Mouse (Mus musculus) embryonic facial prominence, embryonic 12.5 days (tissue): ENCODE measurements at regions not wholly inside any gene's neighbourhood (a gene's known extent, or its start where the extent isn't known, plus 50 kb on each side); places are given as distances from the start of the nearest gene placed in this dataset.

Experiments used
- ATAC-seq: fragments of 200-750 bp; cut with Nextera tagmentation; 2 replicates; pipeline ENCODE4 v1.8.0; 2017; ENCODE audit not compliant: insufficient number of reproducible peaks, insufficient read depth, low FRiP score, low TSS enrichment
- H3K27ac ChIP-seq: fragments of 300-500 bp; sonication (generic); 2 replicates; pipeline ENCODE4 v1.5.1; 2016; ENCODE audit warnings: mild to moderate bottlenecking
- H3K27me3 ChIP-seq: fragments of 300-500 bp; sonication (generic); 2 replicates; pipeline ENCODE4 v1.6.1; 2016; ENCODE audit warnings: mild to moderate bottlenecking, moderate library complexity
- H3K36me3 ChIP-seq: fragments of 300-500 bp; sonication (generic); 2 replicates; pipeline ENCODE4 v1.6.1; 2016; ENCODE audit warnings: mild to moderate bottlenecking
- H3K4me1 ChIP-seq: fragments of 300-500 bp; sonication (generic); 2 replicates; pipeline ENCODE4 v1.6.1; 2016
- H3K4me2 ChIP-seq: fragments of 300-500 bp; sonication (generic); replicated peaks from 2 replicates; pipeline ENCODE4 v1.6.1; 2016; ENCODE audit warnings: mild to moderate bottlenecking, moderate library complexity
- H3K4me3 ChIP-seq: fragments of 300-500 bp; sonication (generic); 2 replicates; pipeline ENCODE4 v1.5.1; 2016; ENCODE audit warnings: mild to moderate bottlenecking
- H3K9ac ChIP-seq: fragments of 300-500 bp; sonication (generic); 2 replicates; pipeline ENCODE4 v1.6.1; 2016; ENCODE audit warnings: mild to moderate bottlenecking, moderate library complexity
- H3K9me3 ChIP-seq: fragments of 300-500 bp; sonication (generic); 2 replicates; pipeline ENCODE4 v1.6.1; 2016; ENCODE audit warnings: mild to moderate bottlenecking, moderate library complexity
- WGBS: fragments of 180-500 bp; shearing (Covaris S2); methylation state at CpG from one replicate; pipeline ENCODE4 v1.1.7; 2016; 5-methylcytosine and 5-hydroxymethylcytosine counted together

DNA sequence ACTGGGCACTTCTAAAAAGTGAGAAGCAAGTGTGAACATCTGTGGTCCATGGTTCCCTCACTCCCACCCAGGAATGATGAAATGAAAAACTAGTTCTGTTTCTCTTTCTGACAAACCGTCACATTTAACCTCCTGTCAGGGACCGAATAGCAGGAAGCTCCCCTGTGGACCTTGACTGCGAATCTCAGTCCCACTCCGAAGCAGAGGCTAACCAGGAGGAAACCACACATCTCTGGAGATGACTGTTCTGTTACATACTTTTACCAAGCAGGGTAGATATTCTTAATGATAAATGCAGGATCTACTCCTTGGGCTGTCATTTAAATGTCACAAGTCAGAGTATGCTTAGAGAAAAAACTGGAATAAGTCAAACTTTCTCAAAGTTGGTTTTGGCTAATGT is 181.2 kb downstream of the Ackr3 start:
- Histone ChIP-seq H3K27me3 (no peaks in the 10 kb centered on the region), H3K4me2 (no peak overlapping the region), H3K27ac (no peak overlapping the region), H3K4me3 (no peak overlapping the region), H3K4me1 (no peaks in the 10 kb centered on the region; the same call in 1 of the 2 replicates), H3K36me3 (no peaks in the 10 kb centered on the region), H3K9me3 (no peaks in the 10 kb centered on the region), H3K9ac (no peak overlapping the region)
- ATAC-seq: no peak
- WGBS: 69% methylated on average over 4 of the region's 4 CpGs

DNA sequence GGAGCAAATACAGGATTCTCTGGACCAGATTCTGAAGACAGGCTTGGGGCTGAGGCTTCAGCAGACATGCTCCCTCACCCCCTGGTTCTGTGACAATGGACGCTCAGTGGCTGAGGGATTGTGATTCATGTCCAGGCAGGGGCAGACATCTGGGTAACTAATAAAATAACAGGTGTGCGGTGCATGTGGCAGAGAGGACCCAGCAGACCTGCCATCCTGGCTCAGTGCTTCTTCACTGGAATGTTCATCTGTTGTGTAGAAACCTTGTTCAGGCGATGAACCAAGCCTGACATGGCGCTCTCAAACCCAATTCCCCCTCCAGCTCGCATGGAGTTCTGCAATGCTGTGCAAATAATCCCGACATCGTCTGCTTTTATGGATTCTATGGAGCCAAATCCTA is 183.0 kb downstream of the Ackr3 start:
- 79% methylated on average over 7 of the region's 7 CpGs for WGBS
- no peak overlapping the region for H3K4me2 ChIP-seq
- no peak for ATAC-seq

DNA sequence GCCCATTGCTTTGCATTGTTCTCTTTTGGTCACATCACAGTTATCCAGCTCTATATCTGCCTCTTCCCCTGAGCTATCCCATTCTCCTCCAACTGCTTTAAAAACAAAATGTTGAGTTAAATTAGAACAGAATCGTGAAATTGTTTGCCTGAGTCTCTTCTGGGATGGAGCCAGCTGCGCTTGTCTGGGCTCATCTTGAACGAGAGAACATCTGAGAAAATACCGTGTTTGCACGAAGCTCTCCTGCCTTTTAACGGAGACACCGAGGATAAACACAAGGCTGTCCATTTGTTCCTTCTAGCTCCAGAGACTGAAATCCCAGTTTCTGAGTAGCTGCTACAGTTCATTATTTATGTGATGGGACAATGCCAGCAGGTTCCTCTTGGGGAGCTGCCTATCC is 186.6 kb downstream of the Ackr3 start:
- H3K4me3 ChIP-seq: no peak overlapping the region
- no peak for ATAC-seq
- no peak overlapping the region for H3K27ac ChIP-seq
- H3K36me3 ChIP-seq: no peaks in the 10 kb centered on the region
- H3K9ac ChIP-seq: no peak overlapping the region
- H3K27me3 ChIP-seq: no peaks in the 10 kb centered on the region
- no peak overlapping the region for H3K4me2 ChIP-seq
- no peaks in the 10 kb centered on the region for H3K9me3 ChIP-seq
- 0 out of 2 replicates have a peak, but pooled peaks cover 13% of the 10 kb centered on the region for H3K4me1 ChIP-seq
- WGBS: 86% methylated on average over 7 of the region's 7 CpGs

More for the DNA sequence above, 183.0 kb downstream of the Ackr3 start:
- Histone ChIP-seq H3K9me3 (no peaks in the 10 kb centered on the region), H3K27ac (no peak overlapping the region), H3K27me3 (no peaks in the 10 kb centered on the region), H3K4me1 (peaks cover 4% of the 10 kb centered on the region; the same call in 1 of the 2 replicates), H3K9ac (no peak overlapping the region), H3K36me3 (no peaks in the 10 kb centered on the region), H3K4me3 (no peak overlapping the region)

DNA sequence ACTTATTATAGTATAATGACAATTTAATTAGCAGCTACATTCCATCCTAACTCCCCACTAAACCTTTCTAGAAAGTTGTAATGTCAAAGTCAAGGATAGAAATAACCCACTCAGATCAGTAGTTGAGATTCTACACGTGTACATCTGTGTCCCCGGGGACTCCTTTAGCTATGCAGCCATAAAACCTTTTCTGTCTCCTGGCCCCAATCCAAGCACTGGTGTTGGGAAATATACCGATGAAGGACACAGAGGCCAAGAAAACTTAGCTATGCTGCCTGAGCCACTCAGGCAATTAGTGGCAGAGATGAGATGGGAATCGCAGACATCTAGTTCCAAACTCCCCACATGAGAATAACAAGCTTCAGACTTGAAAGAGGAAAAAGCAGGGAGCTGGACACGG is 190.1 kb downstream of the Ackr3 start:
- Histone ChIP-seq H3K4me1 (peaks cover 38% of the 10 kb centered on the region), H3K9ac (no peak overlapping the region), H3K36me3 (no peaks in the 10 kb centered on the region), H3K27me3 (no peaks in the 10 kb centered on the region), H3K27ac (no peak overlapping the region), H3K9me3 (no peaks in the 10 kb centered on the region), H3K4me2 (no peak overlapping the region), H3K4me3 (no peak overlapping the region)
- ATAC-seq: no peak
- WGBS: 64% methylated on average over 5 of the region's 5 CpGs

- Histone ChIP-seq H3K4me3 (no peak overlapping the region), H3K4me2 (no peak overlapping the region), H3K36me3 (no peaks in the 10 kb centered on the region), H3K27ac (no peak overlapping the region), H3K9ac (no peak overlapping the region), H3K9me3 (no peaks in the 10 kb centered on the region), H3K27me3 (no peaks in the 10 kb centered on the region), H3K4me1 (peaks cover 38% of the 10 kb centered on the region)
- no peak for ATAC-seq
- 86% methylated on average over 5 of the region's 5 CpGs for WGBS
Measured at GRCm38 (mm10) chr1:90395331-90396016, 191.7 kb downstream of the Ackr3 start.

DNA sequence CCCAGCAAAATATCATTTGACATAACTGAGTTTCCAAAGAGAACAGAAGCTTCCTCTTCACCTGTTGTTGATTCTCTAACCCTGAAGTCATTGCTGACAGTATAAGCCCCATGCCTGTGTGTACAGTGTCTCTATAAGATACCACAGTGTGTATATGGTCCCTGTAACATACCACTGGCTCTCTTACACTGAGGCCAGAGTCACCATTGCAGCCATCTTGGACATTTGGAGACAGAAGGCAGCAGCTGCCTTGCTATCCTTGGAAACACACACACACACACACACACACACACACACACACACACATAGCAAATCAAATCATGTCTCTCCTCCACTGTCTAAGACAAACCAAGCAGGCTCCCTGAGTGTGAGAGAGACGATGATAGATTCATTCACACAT is 192.9 kb downstream of the Ackr3 start:
- ATAC-seq: no peak; the same call in 1 of the 2 replicates
- Histone ChIP-seq H3K4me2 (0 out of 2 replicates have a peak overlapping the region, but pooled peaks have one; percentile 3), H3K36me3 (no peaks in the 10 kb centered on the region), H3K4me1 (peaks cover 34% of the 10 kb centered on the region), H3K27me3 (no peaks in the 10 kb centered on the region), H3K9ac (no peak overlapping the region), H3K9me3 (no peaks in the 10 kb centered on the region), H3K4me3 (no peak overlapping the region), H3K27ac (peak overlapping the region; percentile 74)
- WGBS: 41% methylated on average over 1 of the region's 1 CpGs

GRCm38 (mm10) chr1:90397355-90397754 is 193.6 kb downstream of the Ackr3 start:
- Histone ChIP-seq H3K36me3 (no peaks in the 10 kb centered on the region), H3K4me2 (0 out of 2 replicates have a peak overlapping the region, but pooled peaks have one; percentile 3), H3K27ac (peak overlapping the region; percentile 74), H3K9me3 (no peaks in the 10 kb centered on the region), H3K9ac (no peak overlapping the region), H3K27me3 (no peaks in the 10 kb centered on the region), H3K4me1 (peaks cover 34% of the 10 kb centered on the region), H3K4me3 (no peak overlapping the region)
- peak; percentile 68; the same call in 1 of the 2 replicates for ATAC-seq
- 28% methylated on average over 5 of the region's 5 CpGs for WGBS

DNA sequence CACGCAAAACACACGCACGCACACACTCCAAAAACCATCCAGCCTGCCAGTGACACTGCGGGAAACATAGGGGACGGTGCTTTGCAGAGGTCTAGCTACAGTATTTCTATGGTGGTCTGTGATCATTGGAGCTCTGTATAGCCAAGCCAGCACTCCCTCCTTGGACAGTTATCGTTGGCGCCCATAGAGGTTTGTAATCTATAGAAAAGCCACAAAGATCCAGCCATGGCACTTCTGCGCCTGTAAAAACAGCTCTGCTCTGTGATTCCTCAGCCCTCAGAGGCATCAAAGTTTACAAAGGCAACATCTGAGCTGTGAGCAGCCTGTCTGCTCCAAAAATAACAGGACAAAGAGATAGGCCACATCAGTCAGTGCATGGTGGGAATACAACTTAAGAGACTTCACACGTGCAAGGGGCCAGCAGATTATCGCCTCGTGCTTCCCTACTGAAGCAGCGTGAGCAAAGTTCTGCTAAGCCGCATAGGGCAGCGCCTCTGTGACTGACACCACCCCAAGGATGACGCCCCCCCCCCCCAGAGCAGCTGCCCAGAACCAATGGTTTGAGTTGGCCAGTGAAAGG is 194.7 kb downstream of the Ackr3 start:
- Histone ChIP-seq H3K9ac (no peak overlapping the region), H3K4me2 (no peak overlapping the region), H3K27ac (peak overlapping the region; percentile 74), H3K27me3 (no peaks in the 10 kb centered on the region), H3K4me3 (no peak overlapping the region), H3K4me1 (peaks cover 34% of the 10 kb centered on the region), H3K36me3 (no peaks in the 10 kb centered on the region), H3K9me3 (no peaks in the 10 kb centered on the region)
- no peak for ATAC-seq
- 85% methylated on average over 15 of the region's 15 CpGs for WGBS

GRCm38 (mm10) chr1:90403057-90403456 is 199.3 kb downstream of the Ackr3 start:
- Histone ChIP-seq H3K9me3 (no peaks in the 10 kb centered on the region), H3K9ac (no peak overlapping the region), H3K4me1 (peaks cover 17% of the 10 kb centered on the region; the same call in 1 of the 2 replicates), H3K36me3 (no peaks in the 10 kb centered on the region), H3K4me3 (no peak overlapping the region), H3K27me3 (no peaks in the 10 kb centered on the region), H3K4me2 (no peak overlapping the region), H3K27ac (no peak overlapping the region)
- 80% methylated on average over 6 of the region's 6 CpGs for WGBS
- no peak for ATAC-seq

DNA sequence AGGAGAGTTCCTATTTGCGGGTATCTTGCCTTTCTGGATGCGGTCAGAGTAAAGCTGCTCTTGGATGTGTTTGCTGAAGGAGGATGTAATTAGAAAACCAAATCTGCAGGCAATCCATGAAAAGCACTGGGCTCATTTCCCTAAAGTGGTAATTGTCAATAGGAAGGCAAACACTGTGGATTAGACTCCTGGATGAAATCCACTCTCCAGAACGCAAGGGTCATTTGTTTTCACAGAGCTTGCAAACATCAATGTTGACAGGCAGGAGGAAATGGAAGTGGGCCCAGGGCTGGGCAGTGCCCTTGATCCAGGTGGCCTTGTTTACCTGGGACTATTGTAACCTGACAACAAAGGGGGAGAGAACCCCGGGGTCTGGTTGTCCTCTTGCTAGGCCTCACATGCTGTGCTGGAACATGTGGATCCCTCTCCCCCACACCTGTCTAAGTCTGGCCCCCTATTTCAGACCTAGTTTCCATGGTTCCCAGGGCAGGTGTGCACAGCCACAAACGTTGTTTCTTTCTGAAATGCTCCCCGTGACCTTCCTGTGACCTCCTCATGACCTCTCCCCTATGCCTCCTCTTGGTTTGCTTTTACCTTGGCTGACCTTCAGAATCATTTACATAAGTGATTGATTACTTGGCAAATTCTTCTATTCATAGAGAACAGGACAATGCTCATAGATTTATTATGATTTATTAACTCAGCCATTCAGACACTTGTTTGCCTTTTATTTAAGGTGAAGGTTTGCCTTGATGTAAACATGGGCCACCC is 197.9 kb upstream of the Cops8 start:
- Histone ChIP-seq H3K27me3 (no peaks in the 10 kb centered on the region), H3K27ac (no peak overlapping the region), H3K4me1 (peaks cover 16% of the 10 kb centered on the region; the same call in 1 of the 2 replicates), H3K4me2 (no peak overlapping the region), H3K36me3 (no peaks in the 10 kb centered on the region), H3K9me3 (no peaks in the 10 kb centered on the region), H3K4me3 (no peak overlapping the region), H3K9ac (no peak overlapping the region)
- WGBS: 39% methylated on average over 6 of the region's 6 CpGs
- ATAC-seq: no peak

DNA sequence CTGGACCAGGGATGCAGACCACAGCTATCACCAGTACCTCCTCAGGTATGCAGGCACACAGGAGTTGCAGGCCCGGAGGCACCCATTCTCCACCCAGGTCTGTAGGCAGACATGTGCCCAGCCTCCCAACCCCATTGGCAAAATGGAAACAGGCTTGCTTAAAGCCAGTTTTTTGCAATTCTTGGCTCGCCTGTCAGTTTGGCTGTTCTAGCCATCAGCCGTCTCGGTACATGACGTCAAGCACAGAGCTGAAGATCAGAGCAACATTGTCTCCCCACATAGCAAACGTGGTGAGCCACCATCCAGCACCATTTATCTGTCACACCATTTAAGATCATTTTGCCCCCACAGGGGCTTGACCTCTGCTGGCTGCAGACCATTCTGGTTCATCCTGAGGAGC is 196.1 kb upstream of the Cops8 start:
- no peaks in the 10 kb centered on the region for H3K27me3 ChIP-seq
- H3K4me2 ChIP-seq: no peak overlapping the region
- H3K36me3 ChIP-seq: no peaks in the 10 kb centered on the region
- no peak overlapping the region for H3K4me3 ChIP-seq
- no peaks in the 10 kb centered on the region for H3K9me3 ChIP-seq
- peaks cover 16% of the 10 kb centered on the region; the same call in 1 of the 2 replicates for H3K4me1 ChIP-seq
- ATAC-seq: no peak
- no peak overlapping the region for H3K27ac ChIP-seq
- WGBS: 84% methylated on average over 6 of the region's 6 CpGs
- H3K9ac ChIP-seq: no peak overlapping the region
